Mouse (Mus musculus) ES-E14 (cell line): Measurements from ENCODE around the gene Ralgapa2. TPM values are rescaled to one million over a fixed set of nuclear protein-coding genes. Genes with fewer than 3 reads are reported as not detected.

Source experiments
- DNase-seq: peaks from one replicate; pipeline ENCODE4 v3.0.0-alpha.2; 2013; ENCODE audit warnings: low read depth, low spot score
- H3K27ac ChIP-seq: 2 replicates; pipeline ENCODE4 v1.5.1; 2012; ENCODE audit warnings: low read depth, mild to moderate bottlenecking, low read length, moderate library complexity, mixed read lengths; ENCODE audit not compliant: poor library complexity, insufficient read depth, severe bottlenecking
- H3K36me3 ChIP-seq: 2 replicates; pipeline ENCODE4 v1.6.1; 2012; ENCODE audit warnings: mild to moderate bottlenecking, low read length, moderate library complexity, mixed read lengths; ENCODE audit not compliant: control insufficient read depth, poor library complexity, insufficient read depth, severe bottlenecking
- H3K4me1 ChIP-seq, 2 experiments: fragments of 150-350 bp in 1 of 2; sonication (generic) in 1 of 2; 2 replicates each; pipeline ENCODE4 v1.6.1; 2012; ENCODE audit warnings: low read length in 2 of 2, mild to moderate bottlenecking in 1 of 2, mixed read lengths in 1 of 2; ENCODE audit not compliant: control insufficient read depth in 2 of 2, insufficient read depth in 2 of 2, poor library complexity in 1 of 2
- H3K4me3 ChIP-seq, 2 experiments: fragments of 150-350 bp in 1 of 2; sonication (generic) in 1 of 2; 2 replicates each; pipeline ENCODE4 v1.5.1; 2012; ENCODE audit warnings: low read length in 2 of 2, low read depth in 1 of 2, mild to moderate bottlenecking in 1 of 2, mixed read lengths in 1 of 2; ENCODE audit not compliant: insufficient read depth in 1 of 2, poor library complexity in 1 of 2, severe bottlenecking in 1 of 2
- H3K9ac ChIP-seq: 2 replicates; pipeline ENCODE4 v1.6.1; 2012; ENCODE audit warnings: low read depth, mild to moderate bottlenecking, low read length, mixed read lengths; ENCODE audit not compliant: poor library complexity, insufficient read depth, severe bottlenecking
- H3K9me3 ChIP-seq: fragments of 150-350 bp; sonication (generic); 2 replicates; pipeline ENCODE4 v1.6.1; 2012; ENCODE audit warnings: low read depth, mild to moderate bottlenecking, low read length; ENCODE audit not compliant: control insufficient read depth, insufficient read depth
- CHD2 ChIP-seq: IDR thresholded peaks from 2 replicates; pipeline ENCODE4 v1.6.1; 2014; ENCODE audit warnings: mild to moderate bottlenecking, low read depth, low read length, inconsistent platforms
- HCFC1 ChIP-seq: IDR thresholded peaks from 2 replicates; pipeline ENCODE4 v1.6.1; 2012; ENCODE audit warnings: low read length, inconsistent platforms, borderline replicate concordance; ENCODE audit not compliant: insufficient read depth
- MAFK ChIP-seq: IDR thresholded peaks from 2 replicates; pipeline ENCODE4 v1.6.1; 2014; ENCODE audit warnings: mild to moderate bottlenecking, low read depth, low read length, inconsistent platforms; ENCODE audit not compliant: insufficient read depth
- ZC3H11A ChIP-seq: IDR thresholded peaks from 2 replicates; pipeline ENCODE4 v1.6.1; 2012; ENCODE audit warnings: low read depth, mild to moderate bottlenecking, inconsistent platforms, low read length, borderline replicate concordance
- ZNF384 ChIP-seq: IDR thresholded peaks from 2 replicates; pipeline ENCODE4 v1.6.1; 2012; ENCODE audit warnings: low read depth, low read length, inconsistent platforms
- in situ Hi-C, 2 experiments: fragments of 600-800 bp; cut with MboI; formaldehyde crosslinking; loops; one replicate each; pipeline ENCODE4 v1.15.1; 2025; ENCODE audit warnings: low sequenced_read_pairs in 2 of 2, inconsistent platforms in 1 of 2; ENCODE audit not compliant: unreplicated experiment in 2 of 2
- total RNA-seq: library from RNA; depleted of rRNA; stranded (reverse); fragments of 300-350 nt; gene quantifications from 2 replicates; pipeline ENCODE4 v1.2.3, GENCODE M21; 2012

Gene Ralgapa2
- total RNA-seq, 1 experiment: 23.0 TPM

DNA sequence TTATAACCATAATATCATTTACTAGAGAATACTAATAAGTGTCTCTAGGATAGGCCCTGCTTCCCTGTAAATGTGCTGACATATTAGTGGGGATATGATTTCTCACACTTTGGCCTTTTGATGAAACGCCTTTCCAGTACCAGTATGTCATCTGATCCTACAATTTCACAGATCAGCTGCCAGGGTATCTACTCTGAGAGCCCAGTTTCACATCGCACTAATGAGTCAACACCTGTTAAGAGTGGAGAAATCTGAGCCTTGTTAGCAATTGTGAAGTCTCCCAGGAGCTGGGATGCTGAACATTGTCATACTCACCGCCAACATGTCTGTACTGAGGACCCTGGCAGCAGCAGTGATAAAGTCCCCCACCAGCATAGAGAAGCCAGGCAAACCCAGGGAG lies 151.1 kb downstream of the Ralgapa2 start:
- H3K27ac ChIP-seq: no peak overlapping the region
- H3K4me3 ChIP-seq: no peak overlapping the region
- no peak overlapping the region for H3K9ac ChIP-seq
- no peak for DNase-seq
- in situ Hi-C loops: no loop called here
- no peaks in the 10 kb centered on the region for H3K4me1 ChIP-seq
- H3K36me3 ChIP-seq: no peaks in the 10 kb centered on the region
- no peaks in the 10 kb centered on the region for H3K9me3 ChIP-seq
- TF ChIP-seq MAFK (no peak), ZNF384 (no peak), CHD2 (no peak), HCFC1 (no peak), ZC3H11A (no peak)

GRCm38 (mm10) chr2:146359676-146360075 lies 152.5 kb downstream of the Ralgapa2 start:
- TF ChIP-seq ZNF384: no peak
- TF ChIP-seq ZC3H11A: no peak
- no peak for TF ChIP-seq CHD2
- no peak for TF ChIP-seq HCFC1
- no peak for TF ChIP-seq MAFK
- DNase-seq: no peak
- in situ Hi-C loops: no loop called here
- H3K4me1 ChIP-seq: no peaks in the 10 kb centered on the region
- H3K36me3 ChIP-seq: no peaks in the 10 kb centered on the region
- no peak overlapping the region for H3K4me3 ChIP-seq
- H3K27ac ChIP-seq: no peak overlapping the region
- no peaks in the 10 kb centered on the region for H3K9me3 ChIP-seq
- H3K9ac ChIP-seq: no peak overlapping the region

DNA sequence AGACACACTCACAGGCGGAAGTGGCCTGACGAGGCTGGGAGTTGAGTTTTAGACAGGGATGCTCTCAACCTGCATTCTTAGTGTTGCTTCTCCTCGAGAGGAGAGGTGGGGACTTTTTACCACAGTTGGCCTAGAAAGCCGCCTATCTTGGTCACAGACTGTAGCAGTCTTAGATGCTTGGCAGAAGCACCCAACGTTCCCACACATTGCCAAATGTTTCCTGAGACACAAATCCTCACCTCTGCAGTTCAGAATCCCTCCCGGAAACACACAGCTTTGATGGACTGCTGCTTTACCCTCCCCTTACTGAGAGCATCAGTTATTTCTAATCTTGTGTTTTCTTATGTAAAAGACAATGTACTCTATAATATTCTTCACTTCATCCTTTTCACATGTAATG lies 155.6 kb downstream of the Ralgapa2 start:
- H3K9me3 ChIP-seq: no peaks in the 10 kb centered on the region
- H3K36me3 ChIP-seq: no peaks in the 10 kb centered on the region; the same call in 1 of the 2 replicates
- no peak for TF ChIP-seq MAFK
- TF ChIP-seq ZC3H11A: no peak
- TF ChIP-seq ZNF384: no peak
- TF ChIP-seq HCFC1: no peak
- no peak for TF ChIP-seq CHD2
- no peak overlapping the region for H3K9ac ChIP-seq
- in situ Hi-C loops: no loop called here
- H3K4me3 ChIP-seq: no peak overlapping the region
- no peak for DNase-seq
- no peaks in the 10 kb centered on the region for H3K4me1 ChIP-seq
- no peak overlapping the region for H3K27ac ChIP-seq

GRCm38 (mm10) chr2:146350230-146350629 lies 161.9 kb downstream of the Ralgapa2 start:
- H3K4me1 ChIP-seq: no peaks in the 10 kb centered on the region
- no peaks in the 10 kb centered on the region for H3K9me3 ChIP-seq
- H3K27ac ChIP-seq: no peak overlapping the region
- no peak for DNase-seq
- in situ Hi-C loops: no loop called here
- no peaks in the 10 kb centered on the region; the same call in 1 of the 2 replicates for H3K36me3 ChIP-seq
- H3K9ac ChIP-seq: no peak overlapping the region
- H3K4me3 ChIP-seq: no peak overlapping the region
- TF ChIP-seq MAFK: no peak

GRCm38 (mm10) chr2:146347942-146348341 lies 164.2 kb downstream of the Ralgapa2 start:
- no peaks in the 10 kb centered on the region for H3K9me3 ChIP-seq
- TF ChIP-seq ZNF384 (no peak), CHD2 (no peak), ZC3H11A (no peak), MAFK (no peak), HCFC1 (no peak)
- no peaks in the 10 kb centered on the region; the same call in 1 of the 2 replicates for H3K36me3 ChIP-seq
- no peak for DNase-seq
- no peak overlapping the region for H3K4me3 ChIP-seq
- in situ Hi-C loops: no loop called here
- no peak overlapping the region for H3K27ac ChIP-seq
- no peaks in the 10 kb centered on the region for H3K4me1 ChIP-seq
- no peak overlapping the region for H3K9ac ChIP-seq
